Mouse (Mus musculus) MEL (cell line): ENCODE data around the gene Basp1. TPM values are rescaled to one million over a fixed set of nuclear protein-coding genes. Genes with fewer than 3 reads are reported as not detected.

ENCODE experiments used
- DNase-seq: peaks from one replicate; pipeline ENCODE4 v3.0.0; 2011; ENCODE audit warnings: low read depth, low spot score
- H3K27ac ChIP-seq: 2 replicates; pipeline ENCODE4 v1.5.1; 2012; ENCODE audit warnings: low read depth, mild to moderate bottlenecking, control low read depth, low read length, moderate library complexity; ENCODE audit not compliant: control insufficient read depth
- H3K27me3 ChIP-seq, 2 experiments: fragments of 150-350 bp in 1 of 2; sonication (generic) in 1 of 2; 2 replicates each; pipeline ENCODE4 v1.6.1; 2012; ENCODE audit warnings: low read length in 2 of 2, mild to moderate bottlenecking in 2 of 2, improper control_type of control experiment in 1 of 2, moderate library complexity in 1 of 2; ENCODE audit not compliant: insufficient read depth in 2 of 2, control insufficient read depth in 1 of 2
- H3K36me3 ChIP-seq, 2 experiments: 2 replicates each; pipeline ENCODE4 v1.6.1; 2012 to 2014; ENCODE audit warnings: low read length in 2 of 2, improper control_type of control experiment in 1 of 2, inconsistent platforms in 1 of 2, mild to moderate bottlenecking in 1 of 2; ENCODE audit not compliant: insufficient read depth in 2 of 2, control insufficient read depth in 1 of 2
- H3K4me1 ChIP-seq, 2 experiments: fragments of 150-350 bp in 1 of 2; sonication (generic) in 1 of 2; 2 replicates each; pipeline ENCODE4 v1.6.1; 2012; ENCODE audit warnings: low read length in 2 of 2, improper control_type of control experiment in 1 of 2, mild to moderate bottlenecking in 1 of 2; ENCODE audit not compliant: insufficient read depth in 2 of 2, control insufficient read depth in 1 of 2
- H3K4me3 ChIP-seq, 2 experiments: fragments of 150-350 bp in 1 of 2; sonication (generic) in 1 of 2; 2 replicates each; pipeline ENCODE4 v1.5.1; 2012; ENCODE audit warnings: low read depth in 2 of 2, low read length in 2 of 2, mild to moderate bottlenecking in 2 of 2, moderate library complexity in 2 of 2, control low read depth in 1 of 2, improper control_type of control experiment in 1 of 2; ENCODE audit not compliant: control insufficient read depth in 1 of 2, insufficient read depth in 1 of 2
- H3K79me2 ChIP-seq: 2 replicates; pipeline ENCODE4 v1.6.1; 2012; ENCODE audit warnings: mild to moderate bottlenecking, low read length, moderate library complexity; ENCODE audit not compliant: control insufficient read depth, poor library complexity, insufficient read depth
- H3K9ac ChIP-seq: 2 replicates; pipeline ENCODE4 v1.6.1; 2012; ENCODE audit warnings: low read depth, mild to moderate bottlenecking, control low read depth, low read length, moderate library complexity; ENCODE audit not compliant: control insufficient read depth, poor library complexity, severe bottlenecking
- H3K9me3 ChIP-seq: fragments of 150-350 bp; sonication (generic); replicated peaks from 2 replicates; pipeline ENCODE4 v1.6.1; 2012; ENCODE audit warnings: mild to moderate bottlenecking, low read length, improper control_type of control experiment, moderate library complexity; ENCODE audit not compliant: insufficient read depth
- EP300 ChIP-seq, 2 experiments: IDR thresholded peaks; 2 replicates each; pipeline ENCODE4 v1.6.1; 2011; ENCODE audit warnings: improper control_type of control experiment in 2 of 2, low read length in 2 of 2, low read depth in 1 of 2, mild to moderate bottlenecking in 1 of 2
- GATA1 ChIP-seq: IDR thresholded peaks from 2 replicates; pipeline ENCODE4 v1.6.1; 2011; ENCODE audit warnings: low read depth, low read length, improper control_type of control experiment
- JUND ChIP-seq: IDR thresholded peaks from 2 replicates; pipeline ENCODE4 v1.6.1; 2011; ENCODE audit warnings: low read depth, mild to moderate bottlenecking, improper control_type of control experiment, low read length
- MAFK ChIP-seq: IDR thresholded peaks from 2 replicates; pipeline ENCODE4 v1.6.1; 2011; ENCODE audit warnings: low read depth, mild to moderate bottlenecking, low read length, improper control_type of control experiment, borderline replicate concordance
- MAX ChIP-seq: IDR thresholded peaks from 2 replicates; pipeline ENCODE4 v1.6.1; 2011; ENCODE audit warnings: low read length, improper control_type of control experiment
- MXI1 ChIP-seq: IDR thresholded peaks from 2 replicates; pipeline ENCODE4 v1.6.1; 2011; ENCODE audit warnings: mild to moderate bottlenecking, low read depth, low read length, improper control_type of control experiment
- MYC ChIP-seq: IDR thresholded peaks from 2 replicates; pipeline ENCODE4 v1.6.1; 2011; ENCODE audit warnings: low read depth, mild to moderate bottlenecking, low read length, improper control_type of control experiment, moderate library complexity
- POLR2A ChIP-seq, 2 experiments: IDR thresholded peaks; 2 replicates each; pipeline ENCODE4 v1.6.1; 2011 to 2012; ENCODE audit warnings: low read length in 2 of 2, mild to moderate bottlenecking in 2 of 2, control low read depth in 1 of 2, improper control_type of control experiment in 1 of 2, low read depth in 1 of 2, moderate library complexity in 1 of 2; ENCODE audit not compliant: control insufficient read depth in 1 of 2, insufficient read depth in 1 of 2, poor library complexity in 1 of 2
- POLR2AphosphoS2 ChIP-seq: IDR thresholded peaks from 2 replicates; pipeline ENCODE4 v1.6.1; 2011; ENCODE audit warnings: low read length, improper control_type of control experiment
- POLR2AphosphoS5 ChIP-seq: IDR thresholded peaks from 2 replicates; pipeline ENCODE4 v1.6.1; 2012; ENCODE audit warnings: low read depth, borderline replicate concordance, mild to moderate bottlenecking, inconsistent platforms, low read length, moderate library complexity, mixed read lengths
- TAL1 ChIP-seq: IDR thresholded peaks from 2 replicates; pipeline ENCODE4 v1.6.1; 2012; ENCODE audit warnings: mild to moderate bottlenecking, inconsistent platforms, low read length, moderate library complexity, mixed read lengths
- TBP ChIP-seq: IDR thresholded peaks from 2 replicates; pipeline ENCODE4 v1.8.0; 2011; ENCODE audit warnings: low read depth, low read length, improper control_type of control experiment
- USF1 ChIP-seq: IDR thresholded peaks from 2 replicates; pipeline ENCODE4 v1.6.1; 2014; ENCODE audit warnings: low read depth, mild to moderate bottlenecking, inconsistent platforms, low read length, improper control_type of control experiment, moderate library complexity
- USF2 ChIP-seq, 2 experiments: IDR thresholded peaks; 2 replicates each; pipeline ENCODE4 v1.6.1; 2011 to 2012; ENCODE audit warnings: improper control_type of control experiment in 2 of 2, low read length in 2 of 2, borderline replicate concordance in 1 of 2, inconsistent platforms in 1 of 2, low read depth in 1 of 2, mild to moderate bottlenecking in 1 of 2; ENCODE audit not compliant: insufficient read depth in 1 of 2
- ZKSCAN1 ChIP-seq: IDR thresholded peaks from 2 replicates; pipeline ENCODE4 v1.6.1; 2012; ENCODE audit warnings: low read depth, mild to moderate bottlenecking, inconsistent platforms, low read length, improper control_type of control experiment, moderate library complexity
- polyA plus RNA-seq, 2 experiments: library from polyadenylated mRNA; stranded (reverse) in 1 of 2; unstranded in 1 of 2; fragments of >175 nt in 1 of 2; fragments of >200 nt in 1 of 2; gene quantifications; 2 replicates each; pipeline versions ENCODE4 v1.2.1 to v1.2.4; 2012; ENCODE audit warnings: low replicate concordance in 2 of 2, low read depth in 1 of 2; ENCODE audit not compliant: insufficient read length in 2 of 2, insufficient read depth in 1 of 2, missing spikeins in 1 of 2
- total RNA-seq: library from RNA; depleted of rRNA; stranded (reverse); fragments of 300-350 nt; gene quantifications from 2 replicates; pipeline ENCODE4 v1.2.3, GENCODE M21; 2012

Basp1 gene
- total and polyA plus RNA-seq, 3 experiments: 0.12 TPM; not detected in 2

- no peaks in the 10 kb centered on the region for H3K4me1 ChIP-seq
- no peaks in the 10 kb centered on the region for H3K79me2 ChIP-seq
- no peak for DNase-seq
- TF ChIP-seq TBP: no peak
- no peak for TF ChIP-seq POLR2AphosphoS5
- H3K9ac ChIP-seq: no peak overlapping the region
- no peaks in the 10 kb centered on the region for H3K36me3 ChIP-seq
- no peak overlapping the region for H3K4me3 ChIP-seq
- H3K27ac ChIP-seq: no peak overlapping the region
- no peaks in the 10 kb centered on the region for H3K9me3 ChIP-seq
- no peaks in the 10 kb centered on the region for H3K27me3 ChIP-seq
Observed at GRCm38 (mm10) chr15:25380051-25380450, 33.5 kb downstream of the Basp1 start.

- Histone ChIP-seq H3K4me1 (no peaks in the 10 kb centered on the region), H3K4me3 (no peak overlapping the region), H3K9ac (no peak overlapping the region), H3K9me3 (no peaks in the 10 kb centered on the region), H3K27ac (no peak overlapping the region), H3K79me2 (no peaks in the 10 kb centered on the region), H3K27me3 (no peaks in the 10 kb centered on the region), H3K36me3 (no peaks in the 10 kb centered on the region)
- no peak for DNase-seq
- no peak for TF ChIP-seq USF2 (IDR thresholded peaks at IDR 0.05; ENCODE audit: borderline replicate concordance in 1 of 2, insufficient read depth in 1 of 2, low read depth in 1 of 2, low read length in 2 of 2)
- TF ChIP-seq MAX: no peak
- TF ChIP-seq USF1: no peak
Observed at GRCm38 (mm10) chr15:25378707-25379106, 34.9 kb downstream of the Basp1 start.

GRCm38 (mm10) chr15:25376914-25377313 lies 36.6 kb downstream of the Basp1 start:
- no peaks in the 10 kb centered on the region for H3K36me3 ChIP-seq
- no peak overlapping the region for H3K9ac ChIP-seq
- no peaks in the 10 kb centered on the region for H3K9me3 ChIP-seq
- H3K4me1 ChIP-seq: no peaks in the 10 kb centered on the region
- no peak overlapping the region for H3K27ac ChIP-seq
- H3K27me3 ChIP-seq: no peaks in the 10 kb centered on the region
- no peak for TF ChIP-seq POLR2A (IDR thresholded peaks at IDR 0.05; ENCODE audit: control insufficient read depth in 1 of 2, insufficient read depth in 1 of 2, low read depth in 1 of 2, low read length in 2 of 2, poor library complexity in 1 of 2)
- no peak for TF ChIP-seq GATA1
- TF ChIP-seq MXI1: no peak
- TF ChIP-seq MYC: no peak
- no peak for TF ChIP-seq POLR2AphosphoS2
- TF ChIP-seq JUND: no peak
- TF ChIP-seq TBP: no peak
- no peak for TF ChIP-seq EP300 (IDR thresholded peaks at IDR 0.05; ENCODE audit: low read depth in 1 of 2, low read length in 2 of 2)
- no peak for TF ChIP-seq ZKSCAN1
- no peak for TF ChIP-seq MAFK
- no peak for TF ChIP-seq TAL1
- H3K79me2 ChIP-seq: no peaks in the 10 kb centered on the region
- no peak for DNase-seq
- H3K4me3 ChIP-seq: no peak overlapping the region
